Mouse (Mus musculus): ENCODE results near the gene Gm45337. TPM values are rescaled to one million over a fixed set of nuclear protein-coding genes. Genes with fewer than 3 reads are reported as not detected.
A peak's percentile ranks its signal among the peaks of the same experiment; 100 is the strongest.
"Not testable (repeated sequence)": the region's sequence is repeated elsewhere in the genome, so short reads cannot be mapped to it uniquely, and the experiment has no call there.

The Gm45337 gene
- polyA plus RNA-seq, 1 experiment from 2014 or later: not detected

- no peak overlapping the region for H3K27ac ChIP-seq
- no peaks in the 10 kb centered on the region for H3K9me3 ChIP-seq
- 57% methylated on average over 4 of the region's 4 CpGs for WGBS
- no peak overlapping the region for H3K4me3 ChIP-seq
- no peaks in the 10 kb centered on the region for H3K36me3 ChIP-seq
- no peaks in the 10 kb centered on the region; the same call in 1 of the 2 replicates for H3K27me3 ChIP-seq (ENCODE audit: insufficient read depth, poor library complexity, severe bottlenecking)
- H3K4me1 ChIP-seq (replicated peaks): no peaks in the 10 kb centered on the region
- no peak for DNase-seq (ENCODE audit: low spot score)
These were observed 1.1 kb upstream of the Gm45337 start for GRCm38 (mm10) chr7:142145413-142145940.

GRCm38 (mm10) chr7:142143506-142144010, 849 bp downstream of the Gm45337 start:
- H3K9me3 ChIP-seq; H3K36me3 ChIP-seq; H3K27ac ChIP-seq; H3K4me3 ChIP-seq; DNase-seq (ENCODE audit: low spot score); H3K4me1 ChIP-seq (replicated peaks); H3K27me3 ChIP-seq (ENCODE audit: insufficient read depth, poor library complexity, severe bottlenecking): not testable (repeated sequence)
- WGBS: 47% methylated on average over 1 of the region's 1 CpGs

GRCm38 (mm10) chr7:142140696-142141095, 3.7 kb downstream of the Gm45337 start:
- H3K4me1 ChIP-seq (replicated peaks): no peaks in the 10 kb centered on the region
- no peaks in the 10 kb centered on the region for H3K9me3 ChIP-seq
- H3K27me3 ChIP-seq (ENCODE audit: insufficient read depth, poor library complexity, severe bottlenecking): no peaks in the 10 kb centered on the region; the same call in 1 of the 2 replicates
- WGBS: 61% methylated on average over 1 of the region's 1 CpGs
- DNase-seq (ENCODE audit: low spot score): no peak
- H3K36me3 ChIP-seq: no peaks in the 10 kb centered on the region
- H3K27ac ChIP-seq: no peak overlapping the region
- H3K4me3 ChIP-seq: no peak overlapping the region

GRCm38 (mm10) chr7:142135934-142136333, 8.5 kb downstream of the Gm45337 start, which contains the start of gene Gm39115:
Gene Gm39115, minus strand, starts transcription at chr7:142136034.
- not testable (repeated sequence) for H3K27me3 ChIP-seq (ENCODE audit: insufficient read depth, poor library complexity, severe bottlenecking); H3K4me3 ChIP-seq; H3K9me3 ChIP-seq; H3K27ac ChIP-seq; H3K36me3 ChIP-seq; DNase-seq (ENCODE audit: low spot score); H3K4me1 ChIP-seq (replicated peaks)
- WGBS: 49% methylated on average over 2 of the region's 2 CpGs

- H3K9me3 ChIP-seq: no peaks in the 10 kb centered on the region
- no peak overlapping the region for H3K27ac ChIP-seq
- DNase-seq (ENCODE audit: low spot score): no peak
- no peaks in the 10 kb centered on the region for H3K36me3 ChIP-seq
- no peaks in the 10 kb centered on the region for H3K4me1 ChIP-seq (replicated peaks)
- H3K27me3 ChIP-seq (ENCODE audit: insufficient read depth, poor library complexity, severe bottlenecking): no peaks in the 10 kb centered on the region
- H3K4me3 ChIP-seq: no peak overlapping the region
- 61% methylated on average over 4 of the region's 4 CpGs for WGBS
These were observed 10.0 kb downstream of the Gm45337 start for GRCm38 (mm10) chr7:142134206-142134995.

GRCm38 (mm10) chr7:142128843-142129242, 15.6 kb downstream of the Gm45337 start:
- Histone ChIP-seq H3K9me3 (no peaks in the 10 kb centered on the region), H3K36me3 (no peaks in the 10 kb centered on the region), H3K4me1 (replicated peaks) (no peaks in the 10 kb centered on the region), H3K27ac (no peak overlapping the region), H3K4me3 (no peak overlapping the region), H3K27me3 (ENCODE audit: insufficient read depth, poor library complexity, severe bottlenecking) (no peaks in the 10 kb centered on the region)
- DNase-seq (ENCODE audit: low spot score): no peak
- WGBS: 62% methylated on average over 4 of the region's 4 CpGs

GRCm38 (mm10) chr7:142120629-142121028, 23.8 kb downstream of the Gm45337 start, which contains the start of gene Gm45618:
Gene Gm45618, minus strand, starts transcription at chr7:142120729.
- DNase-seq (ENCODE audit: low spot score); H3K27ac ChIP-seq; H3K4me3 ChIP-seq; H3K4me1 ChIP-seq (replicated peaks); H3K36me3 ChIP-seq; H3K27me3 ChIP-seq (ENCODE audit: insufficient read depth, poor library complexity, severe bottlenecking); H3K9me3 ChIP-seq: not testable (repeated sequence)
- 90% methylated on average over 1 of the region's 1 CpGs for WGBS

GRCm38 (mm10) chr7:142119632-142120031, 24.8 kb downstream of the Gm45337 start:
- Histone ChIP-seq H3K4me1 (replicated peaks) (no peaks in the 10 kb centered on the region), H3K36me3 (no peaks in the 10 kb centered on the region), H3K4me3 (no peak overlapping the region), H3K9me3 (no peaks in the 10 kb centered on the region), H3K27ac (no peak overlapping the region), H3K27me3 (ENCODE audit: insufficient read depth, poor library complexity, severe bottlenecking) (no peaks in the 10 kb centered on the region)
- peak; percentile 8 for DNase-seq (ENCODE audit: low spot score)
- WGBS: 28% methylated on average over 5 of the region's 5 CpGs

- H3K9me3 ChIP-seq: no peaks in the 10 kb centered on the region
- H3K4me3 ChIP-seq: no peak overlapping the region
- no peaks in the 10 kb centered on the region for H3K4me1 ChIP-seq (replicated peaks)
- 67% methylated on average over 5 of the region's 5 CpGs for WGBS
- 0 out of 2 replicates have a peak, but pooled peaks cover 6% of the 10 kb centered on the region for H3K27me3 ChIP-seq (ENCODE audit: insufficient read depth, poor library complexity, severe bottlenecking)
- no peak for DNase-seq (ENCODE audit: low spot score)
- no peaks in the 10 kb centered on the region for H3K36me3 ChIP-seq
- no peak overlapping the region for H3K27ac ChIP-seq
These were observed 39.7 kb downstream of the Gm45337 start for GRCm38 (mm10) chr7:142104747-142105146.

GRCm38 (mm10) chr7:142097776-142098175, 46.6 kb downstream of the Gm45337 start:
- H3K27me3 ChIP-seq (ENCODE audit: insufficient read depth, poor library complexity, severe bottlenecking): peaks cover 56% of the 10 kb centered on the region
- no peak overlapping the region for H3K4me3 ChIP-seq
- peaks cover 33% of the 10 kb centered on the region for H3K4me1 ChIP-seq (replicated peaks)
- DNase-seq (ENCODE audit: low spot score): peak; percentile 84
- no peak overlapping the region for H3K27ac ChIP-seq
- H3K36me3 ChIP-seq: no peaks in the 10 kb centered on the region
- no peaks in the 10 kb centered on the region for H3K9me3 ChIP-seq
- 13% methylated on average over 9 of the region's 9 CpGs for WGBS

- no peak for DNase-seq (ENCODE audit: low spot score)
- no peak overlapping the region for H3K4me3 ChIP-seq
- H3K4me1 ChIP-seq (replicated peaks): peaks cover 44% of the 10 kb centered on the region
- H3K9me3 ChIP-seq: no peaks in the 10 kb centered on the region
- H3K27me3 ChIP-seq (ENCODE audit: insufficient read depth, poor library complexity, severe bottlenecking): peaks cover 66% of the 10 kb centered on the region
- WGBS: 72% methylated on average over 4 of the region's 4 CpGs
- H3K27ac ChIP-seq: no peak overlapping the region
- no peaks in the 10 kb centered on the region for H3K36me3 ChIP-seq
These were observed 47.7 kb downstream of the Gm45337 start for GRCm38 (mm10) chr7:142096701-142097100.

GRCm38 (mm10) chr7:142095183-142095931, 49.0 kb downstream of the Gm45337 start, which contains the start of gene Dusp8:
Gene Dusp8, minus strand, starts transcription at chr7:142095843.
- under 1% methylated on average over 63 of the region's 63 CpGs for WGBS

More at GRCm38 (mm10) chr7:142095183-142095931, 49.0 kb downstream of the Gm45337 start, which contains the start of gene Dusp8:
- H3K4me3 ChIP-seq: peak within 1 kb of the TSS; percentile 79
- H3K4me1 ChIP-seq (replicated peaks): peaks cover 57% of the 10 kb centered on the region
- H3K36me3 ChIP-seq: no peaks in the 10 kb centered on the region
- H3K27me3 ChIP-seq (ENCODE audit: insufficient read depth, poor library complexity, severe bottlenecking): peaks cover 80% of the 10 kb centered on the region
- H3K9me3 ChIP-seq: no peaks in the 10 kb centered on the region
- H3K27ac ChIP-seq: peak within 1 kb of the TSS; percentile 91
- DNase-seq (ENCODE audit: low spot score): peak; percentile 91
